Mouse (Mus musculus) Muller cell, postnatal 12 days (primary cell): ENCODE data around the gene Rpl27.
"Not testable (repeated sequence)": the region's sequence is repeated elsewhere in the genome, so short reads cannot be mapped to it uniquely, and the experiment has no call there.

ENCODE experiments used
- DNase-seq: peaks from one replicate; pipeline ENCODE4 v3.0.0-alpha.2; 2015; ENCODE audit errors: inconsistent ontology term

Rpl27 gene

DNA sequence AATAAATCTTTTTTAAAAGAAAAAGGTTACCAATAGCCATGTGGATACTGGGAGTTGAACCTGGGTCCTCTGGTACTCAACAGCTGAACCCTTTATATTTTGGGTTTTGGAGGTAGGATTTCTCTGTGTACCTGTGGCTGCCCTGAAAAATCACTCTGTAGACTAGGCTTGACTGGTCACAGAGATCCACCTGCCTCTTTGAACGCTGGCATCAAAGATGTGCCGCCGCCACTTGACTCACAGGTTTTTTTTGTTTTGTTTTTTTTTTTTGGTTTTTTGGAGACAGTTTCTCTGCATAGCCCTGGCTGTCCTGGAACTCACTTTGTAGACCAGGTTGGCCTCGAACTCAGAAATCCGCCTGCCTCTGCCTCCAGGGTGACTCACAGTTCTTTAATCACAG is 5.7 kb downstream of the Rpl27 start:
- DNase-seq: no peak

DNA sequence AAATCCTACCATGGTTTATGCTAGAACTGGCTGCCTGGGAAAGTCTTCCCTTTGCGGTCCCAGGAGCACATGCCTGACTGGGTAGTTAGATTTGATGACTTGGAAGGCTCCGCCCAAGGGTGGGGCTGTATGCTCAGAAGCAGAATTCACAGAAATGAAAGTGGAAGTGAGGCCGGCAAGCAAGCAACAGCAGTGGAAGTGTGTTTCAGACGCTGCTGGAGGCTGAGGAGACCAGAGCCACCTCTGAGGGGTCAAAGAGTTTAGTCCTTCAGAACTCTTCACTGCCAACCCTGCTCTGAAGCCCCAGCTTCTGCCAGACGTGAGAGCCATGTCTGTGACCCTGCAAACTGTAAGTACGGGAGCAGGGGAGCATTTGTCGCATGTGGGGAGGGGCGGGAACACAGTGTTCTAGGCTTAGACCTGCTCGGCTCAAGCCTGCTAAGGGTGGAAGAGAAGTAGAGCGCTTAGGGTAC is 6.2 kb downstream of the Rpl27 start, which contains the start of gene Ifi35:
TSS of gene Ifi35 (plus strand) at position 134 of the 473 bp plus-strand sequence.
- peak; percentile 88 for DNase-seq

DNA sequence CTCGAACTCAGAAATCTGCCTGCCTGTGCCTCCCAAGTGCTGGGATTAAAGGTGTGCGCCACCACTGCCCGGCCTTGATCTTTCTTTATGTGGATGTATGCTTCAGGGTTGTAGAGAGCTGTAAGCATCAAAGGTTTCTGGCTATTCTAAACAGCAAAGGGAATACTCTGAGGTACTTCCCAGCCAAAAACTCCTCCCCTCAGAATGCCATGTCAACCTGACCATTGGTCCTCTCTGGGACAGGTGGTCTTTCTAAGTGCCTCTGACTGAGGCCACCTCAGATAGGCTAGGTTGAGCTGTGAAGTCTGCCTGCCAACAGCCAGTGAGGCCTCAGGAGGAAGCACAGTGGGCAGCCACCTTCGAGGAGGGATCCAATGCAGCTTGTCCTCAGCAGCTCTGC is 6.8 kb downstream of the Rpl27 start:
- DNase-seq: no peak

- not testable (repeated sequence) for DNase-seq
These were observed 7.5 kb downstream of the Rpl27 start for GRCm38 (mm10) chr11:101449596-101449995.

DNA sequence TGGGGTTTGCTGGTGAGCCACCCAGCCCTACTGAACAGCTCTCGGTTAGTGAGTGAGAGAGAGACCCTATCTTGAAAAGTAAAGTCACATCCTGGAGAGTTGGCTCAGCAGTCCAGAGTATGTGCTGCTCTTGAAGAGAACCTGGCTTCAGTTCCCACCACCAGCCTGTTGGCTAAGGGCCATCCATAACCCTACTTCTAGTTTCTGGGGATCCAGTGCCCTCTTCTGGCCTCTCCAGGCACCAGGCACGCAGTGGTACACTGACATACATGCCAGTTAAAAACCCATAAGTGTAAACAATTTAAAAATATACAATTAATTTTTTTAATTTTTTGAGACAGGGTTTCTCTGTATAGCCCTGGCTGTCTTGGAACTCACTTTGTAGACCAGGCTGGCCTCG is 8.3 kb downstream of the Rpl27 start:
- no peak for DNase-seq

DNA sequence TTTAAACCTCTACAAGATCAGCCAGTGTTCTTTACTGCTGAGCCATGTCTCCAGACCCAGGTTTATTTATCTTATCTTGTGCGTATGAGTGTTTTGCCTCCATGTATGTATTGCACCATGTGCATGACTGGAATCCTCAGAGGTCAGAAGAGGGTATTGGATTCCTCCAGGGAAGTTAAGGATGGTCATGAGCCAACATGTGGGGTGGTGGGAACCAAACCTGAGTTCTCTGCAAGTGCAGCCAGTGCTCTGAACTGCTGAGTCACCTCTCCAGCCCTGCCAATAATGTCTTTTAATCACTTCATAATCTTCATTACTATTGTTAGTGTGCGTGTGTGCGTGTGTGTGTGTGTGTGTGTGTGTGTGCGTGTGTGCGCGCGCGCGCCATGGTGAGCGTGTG is 9.4 kb downstream of the Rpl27 start:
- DNase-seq: no peak

DNA sequence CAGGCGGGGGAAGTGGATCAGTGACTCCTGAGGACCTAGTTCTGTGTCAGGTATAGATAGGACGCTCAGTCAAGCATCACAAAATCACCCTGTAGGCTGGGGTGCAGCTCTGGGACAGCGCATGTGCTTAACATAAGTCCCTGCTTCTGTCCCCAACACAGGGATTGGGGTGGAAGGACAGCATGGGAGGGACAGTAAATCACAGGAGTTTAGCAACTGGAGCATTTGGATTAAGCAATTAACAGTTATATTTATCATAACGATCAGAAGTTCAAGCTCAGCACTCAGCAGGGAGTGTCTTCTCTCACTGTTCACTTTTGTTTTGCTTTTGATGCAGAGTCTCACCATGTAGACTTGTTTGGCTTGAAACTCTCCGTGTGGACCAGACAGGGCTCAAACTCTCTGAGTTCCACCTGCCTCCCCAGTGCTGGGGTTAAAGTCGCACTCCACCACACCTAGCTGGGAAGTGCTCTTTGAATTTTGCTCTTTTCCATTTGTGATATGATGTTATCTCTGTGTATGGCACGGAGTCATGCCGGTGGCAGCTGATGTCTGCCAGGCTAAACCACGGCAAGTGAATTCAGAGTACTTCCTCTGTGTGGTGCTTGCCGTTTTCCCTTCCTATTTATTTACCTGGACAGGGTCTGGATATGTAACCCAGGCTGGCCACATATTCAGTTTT is 10.1 kb downstream of the Rpl27 start:
- DNase-seq: no peak

- DNase-seq: peak; percentile 83
These were observed 12.6 kb downstream of the Rpl27 start for GRCm38 (mm10) chr11:101454702-101455101.

- no peak for DNase-seq
These were observed 13.5 kb downstream of the Rpl27 start for GRCm38 (mm10) chr11:101455627-101456026.

DNA sequence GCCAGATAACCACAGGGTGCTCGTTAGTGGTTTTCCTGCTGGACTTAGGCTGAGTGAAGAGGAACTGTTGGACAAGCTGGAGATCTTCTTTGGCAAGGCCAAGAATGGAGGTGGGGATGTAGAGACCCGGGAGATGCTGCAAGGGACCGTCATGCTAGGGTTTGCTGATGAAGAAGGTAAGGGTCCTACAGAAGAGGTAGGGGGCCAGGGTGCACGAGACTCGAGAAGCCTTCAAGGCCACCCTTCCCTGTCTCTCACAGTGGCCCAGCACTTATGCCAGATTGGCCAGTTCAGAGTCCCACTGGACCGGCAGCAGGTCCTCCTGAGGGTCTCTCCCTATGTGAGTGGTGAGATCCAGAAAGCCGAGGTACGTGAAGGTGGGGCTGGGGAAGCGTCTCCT is 15.5 kb downstream of the Rpl27 start:
- no peak for DNase-seq

- DNase-seq: no peak
These were observed 16.1 kb downstream of the Rpl27 start for GRCm38 (mm10) chr11:101458217-101458616.

- no peak for DNase-seq
These were observed 17.6 kb downstream of the Rpl27 start for GRCm38 (mm10) chr11:101459716-101460115.

- DNase-seq: no peak
These were observed 18.2 kb downstream of the Rpl27 start for GRCm38 (mm10) chr11:101460321-101460720.

DNA sequence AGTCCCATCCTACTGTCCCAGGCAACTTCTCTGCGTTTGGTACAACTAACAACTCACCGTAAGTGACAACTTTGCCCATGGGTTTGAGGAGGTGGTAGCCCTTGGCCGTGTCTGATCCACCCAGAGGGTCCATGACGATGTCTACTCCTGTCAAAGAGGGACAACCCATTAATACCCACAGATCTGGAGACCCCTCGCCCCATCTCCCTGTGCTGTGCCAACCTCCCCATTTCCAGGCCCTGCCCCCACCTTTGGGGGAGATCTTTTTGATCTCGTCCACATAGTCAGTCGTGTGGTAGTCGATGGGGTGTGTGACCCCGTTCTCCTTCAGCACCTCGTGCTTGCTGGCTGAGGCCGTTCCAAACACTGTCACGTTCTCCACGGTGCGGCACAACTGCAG is 20.0 kb downstream of the Rpl27 start:
- DNase-seq: no peak

- no peak for DNase-seq
These were observed 20.7 kb downstream of the Rpl27 start for GRCm38 (mm10) chr11:101462583-101463440.

GRCm38 (mm10) chr11:101464211-101465100 is 22.4 kb downstream of the Rpl27 start, which contains the start of gene Rnd2:
Gene Rnd2 (plus strand): TSS chr11:101464999.
- DNase-seq: no peak

DNA sequence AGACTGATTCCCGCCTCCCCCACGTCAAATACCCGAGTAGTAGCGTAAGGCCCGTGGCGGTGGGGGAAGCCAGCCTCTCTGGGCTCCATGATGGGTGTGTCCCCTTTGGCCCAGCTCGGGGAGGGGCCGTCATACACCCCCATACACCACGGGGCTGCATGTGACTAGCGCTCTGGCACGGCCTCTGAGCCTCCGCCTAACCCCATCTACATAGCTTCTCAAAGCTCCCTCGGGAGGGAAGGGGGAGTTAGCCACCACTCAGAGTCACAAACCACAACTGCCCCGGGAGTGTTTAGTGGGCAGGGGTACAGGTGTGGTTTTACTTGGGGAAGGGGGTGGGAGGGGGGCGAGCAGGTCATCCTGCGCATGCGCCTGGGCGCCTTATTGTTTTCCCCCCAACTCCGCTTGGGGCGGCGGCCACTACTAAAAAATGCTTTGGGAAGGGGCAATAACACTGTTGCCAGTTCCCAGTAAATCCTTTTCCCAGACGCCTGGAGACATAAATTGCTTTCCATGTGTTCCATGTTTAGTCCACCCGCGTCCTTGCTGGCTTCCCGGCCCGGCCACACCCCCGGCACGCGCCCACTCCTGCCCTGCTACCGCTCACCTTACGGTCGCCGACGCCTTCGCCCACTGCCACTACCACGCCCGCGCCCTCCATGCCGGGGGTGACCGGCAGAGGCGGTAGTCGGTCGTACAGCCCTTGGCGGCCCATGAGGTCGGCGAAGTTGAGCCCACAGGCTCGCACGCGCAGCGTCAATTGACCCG is 23.2 kb downstream of the Rpl27 start:
- peak; percentile 86 for DNase-seq

GRCm38 (mm10) chr11:101465869-101466551 is 23.9 kb downstream of the Rpl27 start, which contains the start of gene Vat1:
Gene Vat1 (minus strand): TSS chr11:101466230.
- peak; percentile 83 for DNase-seq

- not testable (repeated sequence) for DNase-seq
These were observed 24.5 kb downstream of the Rpl27 start for GRCm38 (mm10) chr11:101466552-101466950.
